Mouse (Mus musculus): ENCODE measurements around the gene Hist1h4n. TPM values are rescaled to one million over a fixed set of nuclear protein-coding genes. Genes with fewer than 3 reads are reported as not detected.
A peak's percentile ranks its signal among the peaks of the same experiment; 100 is the strongest.
"Not testable (repeated sequence)": the region's sequence is repeated elsewhere in the genome, so short reads cannot be mapped to it uniquely, and the experiment has no call there.

The Hist1h4n gene
- total RNA-seq (2017) = 608 and 1,167 TPM in 2 replicates

DNA sequence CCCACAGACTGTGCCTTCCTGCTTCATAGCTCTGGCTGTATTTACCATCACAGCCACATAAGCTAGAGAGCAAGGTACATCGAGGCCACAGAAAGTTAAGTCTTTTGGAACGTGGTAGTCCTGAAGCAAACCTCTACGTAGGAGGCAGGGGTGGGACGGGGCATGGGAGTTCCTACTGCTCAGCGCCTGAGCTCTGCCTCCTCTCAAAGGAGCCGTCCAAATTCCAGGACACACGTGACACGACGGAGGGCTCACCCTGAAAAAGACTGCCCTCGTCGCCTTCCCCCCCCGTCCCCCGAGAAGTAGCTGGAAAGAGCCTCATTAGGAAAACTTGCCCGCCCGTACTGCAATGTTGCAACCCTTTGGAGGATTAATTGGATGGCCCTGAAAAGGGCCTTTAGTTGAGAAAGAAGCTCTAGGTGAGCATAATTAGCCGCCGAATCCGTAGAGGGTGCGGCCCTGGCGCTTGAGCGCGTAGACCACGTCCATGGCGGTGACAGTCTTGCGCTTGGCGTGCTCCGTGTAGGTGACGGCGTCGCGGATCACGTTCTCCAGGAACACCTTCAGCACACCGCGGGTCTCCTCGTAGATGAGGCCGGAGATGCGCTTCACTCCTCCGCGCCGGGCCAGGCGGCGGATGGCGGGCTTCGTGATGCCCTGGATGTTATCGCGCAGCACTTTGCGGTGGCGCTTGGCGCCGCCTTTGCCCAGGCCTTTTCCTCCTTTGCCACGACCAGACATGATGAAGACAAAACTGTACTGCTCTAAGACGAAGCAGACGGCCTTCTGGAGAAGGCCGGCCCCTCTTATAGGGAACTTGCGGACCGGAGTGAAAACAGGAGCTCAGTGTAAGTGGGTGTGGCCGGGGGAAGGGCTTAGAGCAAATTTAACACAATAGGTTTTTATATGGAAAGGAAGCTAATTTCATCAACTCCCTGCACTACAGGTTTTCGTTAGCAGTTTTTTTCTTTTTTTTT, at the start of gene Hist1h4n:
Hist1h4n (minus strand) TSS at position 779 of the 977 bp plus-strand sequence.
- ATAC-seq (replicated peaks in 1 of 2; ENCODE audit: insufficient read depth in 1 of 2, low FRiP score in 2 of 2, low TSS enrichment in 1 of 2, low read depth in 1 of 2, poor library complexity in 2 of 2, severe bottlenecking in 2 of 2) = peak; percentile 58 to 59

DNA sequence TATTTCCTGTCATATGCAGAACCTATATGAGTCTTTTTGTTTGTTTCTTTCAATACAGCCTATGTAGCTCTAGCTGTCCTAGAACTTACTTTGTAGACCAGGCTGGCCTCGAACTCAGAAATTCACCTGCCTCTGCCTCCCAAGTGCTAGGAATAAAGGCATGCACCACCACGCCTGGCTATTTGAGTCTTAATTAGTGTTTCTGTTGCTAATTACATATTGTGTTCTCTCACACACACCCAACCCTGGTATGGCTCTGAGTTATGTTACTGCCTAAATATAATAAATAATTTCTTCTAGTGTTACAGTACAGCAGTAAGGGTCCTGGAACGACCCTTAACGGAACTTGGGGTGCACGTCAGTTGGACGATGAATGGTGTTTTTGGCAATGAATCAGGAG, 48.7 kb upstream of the Hist1h4n start:
- ATAC-seq (replicated peaks in 1 of 2; ENCODE audit: insufficient read depth in 1 of 2, low FRiP score in 2 of 2, low TSS enrichment in 1 of 2, low read depth in 1 of 2, poor library complexity in 2 of 2, severe bottlenecking in 2 of 2) = no peak

DNA sequence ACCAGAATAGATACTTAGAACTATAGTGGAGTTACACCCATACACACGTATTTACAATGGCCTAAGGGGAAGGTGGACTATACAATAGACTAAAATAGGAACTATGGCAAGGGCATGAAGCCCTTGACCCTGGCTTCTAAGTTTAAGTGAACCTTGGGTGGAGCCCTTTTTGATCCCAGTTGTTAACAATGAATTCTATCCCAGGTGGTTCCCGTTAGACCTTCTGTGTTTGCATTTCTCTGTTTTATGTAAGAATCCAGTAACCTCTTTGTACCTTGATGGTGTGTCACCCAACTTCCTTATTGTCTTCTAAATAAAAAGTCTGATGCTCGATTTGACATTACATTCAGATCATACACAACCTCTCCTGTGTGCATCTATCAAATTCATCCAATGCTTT, 33.5 kb upstream of the Hist1h4n start:
- not testable (repeated sequence) for ATAC-seq (replicated peaks in 1 of 2; ENCODE audit: insufficient read depth in 1 of 2, low FRiP score in 2 of 2, low TSS enrichment in 1 of 2, low read depth in 1 of 2, poor library complexity in 2 of 2, severe bottlenecking in 2 of 2)

DNA sequence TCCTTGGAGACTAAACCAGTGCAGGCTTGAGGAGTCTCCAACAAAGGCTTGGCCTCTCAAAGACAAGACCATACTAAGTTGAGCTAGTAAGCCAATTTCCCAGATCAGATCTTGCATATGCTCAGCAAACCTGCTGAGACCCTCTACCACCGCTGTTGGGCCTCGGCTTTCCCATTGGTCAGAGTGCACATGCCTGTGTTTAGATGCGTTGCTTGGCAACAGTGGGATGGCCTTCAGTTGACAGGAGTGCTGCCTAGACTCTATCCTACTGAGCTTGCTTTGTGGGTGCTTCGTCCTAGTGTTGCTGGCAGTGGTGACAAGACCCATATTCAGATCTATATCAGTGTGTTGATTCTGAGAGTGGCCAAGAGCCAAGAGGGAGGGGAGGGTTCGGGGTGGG, 29.6 kb upstream of the Hist1h4n start:
- ATAC-seq (replicated peaks in 1 of 2; ENCODE audit: insufficient read depth in 1 of 2, low FRiP score in 2 of 2, low TSS enrichment in 1 of 2, low read depth in 1 of 2, poor library complexity in 2 of 2, severe bottlenecking in 2 of 2) = no peak

DNA sequence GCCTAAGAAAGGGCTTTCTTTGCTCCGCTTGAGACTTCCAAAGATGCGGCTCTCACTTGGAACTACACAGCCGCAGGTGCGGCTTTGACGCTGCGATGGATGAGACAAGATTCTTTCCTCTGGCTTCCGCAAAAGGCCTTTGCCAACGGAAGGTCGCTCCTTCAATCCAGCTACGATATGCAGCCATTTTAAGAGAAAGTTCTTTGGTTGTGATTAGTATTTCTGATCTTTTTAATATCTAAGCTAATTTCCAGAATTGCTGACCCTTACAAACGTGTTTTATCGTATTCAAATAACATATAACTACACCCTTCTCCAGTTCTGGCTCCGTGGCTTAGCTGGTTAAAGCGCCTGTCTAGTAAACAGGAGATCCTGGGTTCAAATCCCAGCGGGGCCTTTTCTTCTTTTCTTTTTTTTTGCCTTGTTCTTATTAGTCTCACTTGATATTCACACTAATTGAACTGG, 23.7 kb upstream of the Hist1h4n start:
- ATAC-seq (replicated peaks in 1 of 2; ENCODE audit: insufficient read depth in 1 of 2, low FRiP score in 2 of 2, low TSS enrichment in 1 of 2, low read depth in 1 of 2, poor library complexity in 2 of 2, severe bottlenecking in 2 of 2) = no peak

DNA sequence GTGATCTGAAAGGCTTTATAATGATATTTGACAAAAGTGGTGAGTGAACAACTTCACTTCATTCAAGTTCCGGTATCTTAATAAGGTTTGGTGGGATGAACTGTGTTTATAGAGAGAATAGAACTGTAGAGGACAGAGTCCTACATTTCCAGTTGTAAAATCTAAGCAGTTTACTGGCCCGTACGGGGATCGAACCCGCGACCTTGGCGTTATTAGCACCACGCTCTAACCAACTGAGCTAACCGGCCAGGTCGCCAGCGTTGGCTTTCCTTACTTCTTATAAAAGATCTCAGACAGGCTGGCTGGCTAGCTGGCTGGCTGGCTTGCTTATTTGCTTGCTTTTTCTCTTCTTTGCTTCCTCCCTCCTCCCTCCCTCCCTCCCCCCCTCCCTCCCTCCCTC, 23.1 kb upstream of the Hist1h4n start:
- ATAC-seq (replicated peaks in 1 of 2; ENCODE audit: insufficient read depth in 1 of 2, low FRiP score in 2 of 2, low TSS enrichment in 1 of 2, low read depth in 1 of 2, poor library complexity in 2 of 2, severe bottlenecking in 2 of 2) = peak in 1 of 2 experiments; percentile 37; a peak in 1 of 4 replicates

DNA sequence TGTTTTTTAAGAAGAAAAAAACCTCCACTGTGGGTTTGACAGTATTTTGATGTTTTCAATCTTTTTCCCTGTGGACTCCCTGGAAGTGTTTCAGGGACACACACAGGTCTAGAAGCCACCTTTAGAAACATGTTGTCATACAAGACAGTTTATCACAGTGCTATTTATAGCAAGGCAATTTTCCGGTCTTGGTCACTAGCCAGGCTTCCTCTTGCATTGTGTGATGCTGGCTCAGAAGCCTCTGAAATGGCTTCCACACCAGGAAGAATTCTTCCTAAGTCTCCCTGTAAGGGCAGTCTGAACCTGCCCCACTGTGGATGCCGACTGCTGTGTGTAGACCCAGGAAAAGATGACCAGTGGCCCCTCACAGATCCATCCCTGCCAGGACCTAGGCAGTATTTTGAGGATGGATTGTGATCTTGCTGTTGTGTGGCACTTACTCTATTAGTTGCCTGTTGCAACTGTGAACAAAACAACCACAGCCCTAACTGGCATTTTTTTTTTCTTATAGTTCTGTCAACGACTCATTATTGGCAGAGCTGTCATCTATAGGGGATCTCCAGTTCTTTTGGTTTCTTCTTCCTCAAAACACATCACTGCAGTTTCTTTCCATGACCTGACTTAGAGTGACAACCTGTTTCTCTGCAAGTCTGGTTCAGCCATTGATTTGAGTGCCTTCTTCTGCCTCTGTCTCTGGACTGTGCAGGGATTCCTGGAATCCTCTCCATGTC, 20.4 kb upstream of the Hist1h4n start:
- peak; percentile 49 to 63; a peak in 3 of 4 replicates for ATAC-seq (replicated peaks in 1 of 2; ENCODE audit: insufficient read depth in 1 of 2, low FRiP score in 2 of 2, low TSS enrichment in 1 of 2, low read depth in 1 of 2, poor library complexity in 2 of 2, severe bottlenecking in 2 of 2)

DNA sequence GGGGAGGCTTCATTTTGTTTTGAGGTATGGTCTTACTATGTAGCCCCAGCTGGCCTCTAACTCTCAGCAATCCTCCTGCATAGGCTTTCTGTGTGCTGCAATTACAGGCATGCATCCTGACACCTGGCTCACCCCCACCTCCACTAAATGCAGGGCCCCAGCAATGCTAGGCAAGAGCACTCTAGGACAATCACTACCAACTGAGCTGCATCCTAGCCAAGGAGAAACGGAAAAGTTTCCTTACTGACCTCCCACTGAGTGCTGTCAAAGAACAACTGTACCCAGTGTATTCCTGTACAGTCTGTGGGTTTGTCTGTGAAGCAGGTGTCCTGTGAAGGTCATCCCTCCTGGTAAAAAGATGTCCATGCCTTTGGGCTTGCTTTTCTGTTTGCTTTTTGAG, 18.7 kb upstream of the Hist1h4n start:
- ATAC-seq (replicated peaks in 1 of 2; ENCODE audit: insufficient read depth in 1 of 2, low FRiP score in 2 of 2, low TSS enrichment in 1 of 2, low read depth in 1 of 2, poor library complexity in 2 of 2, severe bottlenecking in 2 of 2) = not testable (repeated sequence)

DNA sequence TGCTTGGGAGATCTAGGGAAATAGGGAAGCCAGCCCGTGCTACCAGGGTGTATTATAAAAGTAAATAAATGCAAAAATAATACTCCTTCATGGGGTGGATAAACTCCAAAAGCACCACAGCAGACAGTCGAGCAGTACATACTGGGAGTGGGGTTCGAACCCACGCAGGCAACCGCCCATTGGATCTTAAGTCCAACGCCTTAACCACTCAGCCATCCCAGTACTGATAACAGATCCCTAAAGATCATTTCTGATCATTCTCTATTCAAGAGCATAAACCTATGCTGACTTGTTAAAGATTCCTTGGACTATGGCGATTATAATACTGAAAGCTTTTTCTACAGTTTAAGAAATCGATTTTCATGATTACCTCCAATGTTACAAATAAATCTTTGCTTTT, 15.9 kb upstream of the Hist1h4n start:
- no peak for ATAC-seq (replicated peaks in 1 of 2; ENCODE audit: insufficient read depth in 1 of 2, low FRiP score in 2 of 2, low TSS enrichment in 1 of 2, low read depth in 1 of 2, poor library complexity in 2 of 2, severe bottlenecking in 2 of 2)

DNA sequence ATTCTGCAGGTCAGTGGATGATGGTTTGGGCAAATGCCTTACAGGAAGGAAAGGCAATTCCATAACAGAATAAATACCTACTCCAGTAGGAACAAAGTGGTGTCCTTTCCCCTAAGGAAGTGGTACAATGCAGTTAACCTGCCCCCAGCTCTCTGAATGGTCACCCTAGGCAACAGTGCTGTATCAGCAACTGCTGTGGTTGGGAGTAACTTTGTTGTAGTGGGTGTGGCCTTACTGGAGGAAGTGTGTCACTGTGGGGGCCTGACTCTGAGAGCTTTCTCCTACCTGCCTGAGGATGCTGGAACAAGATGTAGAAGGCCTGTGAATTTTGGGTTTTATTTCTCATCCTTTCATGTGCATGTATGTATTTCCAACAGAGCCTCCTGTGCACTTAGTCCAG, 14.4 kb upstream of the Hist1h4n start:
- peak; percentile 89 to 91; a peak in 3 of 4 replicates for ATAC-seq (replicated peaks in 1 of 2; ENCODE audit: insufficient read depth in 1 of 2, low FRiP score in 2 of 2, low TSS enrichment in 1 of 2, low read depth in 1 of 2, poor library complexity in 2 of 2, severe bottlenecking in 2 of 2)

DNA sequence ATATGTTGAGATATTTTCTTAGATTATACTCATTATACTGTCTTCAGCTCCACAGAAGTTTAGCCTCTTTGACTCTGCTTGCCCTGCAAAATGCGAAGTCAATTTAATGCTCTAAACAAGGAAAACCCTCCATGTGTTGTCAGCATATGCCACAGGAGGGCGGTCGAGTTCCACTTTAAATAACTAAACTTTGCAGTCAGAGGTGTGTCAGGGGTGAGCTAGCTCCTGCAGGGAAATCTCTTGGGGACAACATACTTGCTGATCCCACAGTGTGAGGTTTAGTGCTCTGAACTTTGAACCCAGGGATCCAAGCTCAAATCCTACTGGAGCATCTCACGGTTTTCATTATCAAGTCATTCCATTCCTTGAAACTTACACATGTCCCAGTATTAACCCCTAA, 8.5 kb upstream of the Hist1h4n start:
- ATAC-seq (replicated peaks in 1 of 2; ENCODE audit: insufficient read depth in 1 of 2, low FRiP score in 2 of 2, low TSS enrichment in 1 of 2, low read depth in 1 of 2, poor library complexity in 2 of 2, severe bottlenecking in 2 of 2) = peak; percentile 90 to 97

DNA sequence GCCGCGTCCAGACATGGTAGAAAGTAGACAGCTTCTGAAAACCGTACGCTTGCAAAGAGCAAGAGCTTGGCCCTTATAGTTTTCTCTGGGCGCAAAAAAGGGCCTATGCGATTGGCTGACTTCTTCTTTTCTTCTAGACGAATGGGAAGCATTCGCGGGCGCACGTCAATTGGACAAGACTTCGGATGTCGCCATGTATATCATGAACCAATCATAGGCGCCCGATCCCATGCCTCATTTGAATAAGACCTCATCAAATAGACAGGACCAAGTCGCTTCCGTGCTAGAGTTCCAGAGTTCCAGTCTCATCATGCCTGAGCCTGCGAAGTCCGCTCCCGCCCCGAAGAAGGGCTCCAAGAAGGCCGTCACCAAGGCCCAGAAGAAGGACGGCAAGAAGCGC, 1.5 kb upstream of the Hist1h4n start, which contains the start of the genes Hist1h2ap and Hist1h2br:
Hist1h2ap (minus strand) TSS at position 47 of the 400 bp plus-strand sequence.
Hist1h2br (plus strand) TSS at position 283 of the 400 bp plus-strand sequence.
- ATAC-seq (replicated peaks in 1 of 2; ENCODE audit: insufficient read depth in 1 of 2, low FRiP score in 2 of 2, low TSS enrichment in 1 of 2, low read depth in 1 of 2, poor library complexity in 2 of 2, severe bottlenecking in 2 of 2) = peak; percentile 84 to 88

DNA sequence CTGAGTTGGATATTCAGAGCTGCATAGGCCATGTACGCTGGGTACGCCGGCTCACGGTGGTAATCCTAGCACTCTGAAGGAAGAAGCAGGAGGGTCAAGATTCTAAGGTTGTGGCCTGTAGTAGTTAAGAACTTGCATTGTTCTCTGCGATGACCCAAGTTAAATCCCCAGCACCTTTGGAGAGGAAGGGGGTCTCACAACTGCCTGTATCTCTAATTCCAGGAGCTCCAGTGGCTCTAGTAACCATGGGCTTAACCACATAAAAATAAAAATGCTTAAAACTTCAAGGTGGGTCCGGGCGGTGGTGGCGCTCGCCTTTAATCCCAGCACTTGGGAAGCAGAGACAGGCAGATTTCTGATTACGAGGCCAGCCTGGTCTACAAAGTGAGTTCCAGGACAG, 1.7 kb downstream of the Hist1h4n start:
- ATAC-seq (replicated peaks in 1 of 2; ENCODE audit: insufficient read depth in 1 of 2, low FRiP score in 2 of 2, low TSS enrichment in 1 of 2, low read depth in 1 of 2, poor library complexity in 2 of 2, severe bottlenecking in 2 of 2) = no peak

DNA sequence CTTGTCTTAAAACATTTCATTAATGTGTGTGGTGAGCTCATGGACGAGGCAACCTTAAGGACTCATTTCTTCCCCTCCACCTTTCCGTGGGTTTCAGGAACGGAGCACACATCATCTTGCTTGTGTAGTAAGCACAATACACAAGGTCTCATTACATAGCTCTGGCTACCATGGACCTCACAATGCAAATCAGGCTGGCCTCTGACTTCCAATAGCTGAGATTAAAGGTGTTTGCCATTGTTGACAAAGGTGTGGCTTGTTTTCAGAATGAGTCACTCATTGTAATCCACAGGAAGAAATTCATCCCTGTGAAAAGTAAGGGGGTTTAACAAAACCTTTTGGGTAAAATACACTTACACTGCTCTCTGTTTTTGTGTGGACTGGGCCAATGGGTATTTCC, 3.5 kb downstream of the Hist1h4n start:
- no peak for ATAC-seq (replicated peaks in 1 of 2; ENCODE audit: insufficient read depth in 1 of 2, low FRiP score in 2 of 2, low TSS enrichment in 1 of 2, low read depth in 1 of 2, poor library complexity in 2 of 2, severe bottlenecking in 2 of 2)

DNA sequence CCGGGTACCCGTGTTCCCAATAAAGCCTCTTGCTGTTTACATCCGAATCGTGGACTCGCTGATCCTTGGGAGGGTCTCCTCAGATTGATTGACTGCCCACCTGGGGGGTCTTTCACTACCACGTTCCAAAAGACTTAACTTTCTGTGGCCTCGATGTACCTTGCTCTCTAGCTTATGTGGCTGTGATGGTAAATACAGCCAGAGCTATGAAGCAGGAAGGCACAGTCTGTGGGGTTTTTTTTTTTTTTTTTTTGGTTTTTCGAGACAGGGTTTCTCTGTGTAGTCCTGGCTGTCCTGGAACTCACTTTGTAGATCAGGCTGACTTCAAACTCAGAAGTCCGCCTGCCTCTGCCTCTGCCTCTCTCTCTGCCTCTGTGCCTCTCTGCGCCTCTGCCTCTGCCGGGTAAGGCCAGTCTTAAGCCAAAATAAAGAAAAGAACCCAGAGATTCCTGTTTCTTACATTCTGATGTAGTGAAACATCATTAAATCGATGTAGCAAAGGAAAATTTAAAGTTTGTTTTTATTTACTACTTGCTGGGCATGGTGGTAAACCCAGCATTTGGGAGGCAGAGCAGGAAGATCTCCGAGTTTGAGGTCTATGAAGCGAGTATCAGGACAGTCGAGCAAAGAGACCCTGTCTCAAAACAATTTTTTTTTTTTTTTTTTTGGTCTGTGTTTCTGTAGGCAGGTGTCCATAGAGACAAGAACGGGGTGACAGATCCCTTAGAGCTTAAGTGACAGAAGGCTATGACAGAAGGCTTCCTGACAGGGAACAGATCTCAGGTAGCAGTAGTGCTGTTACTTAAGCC, 11.7 kb downstream of the Hist1h4n start:
- peak in 1 of 2 experiments; percentile 51; a peak in 1 of 4 replicates for ATAC-seq (replicated peaks in 1 of 2; ENCODE audit: insufficient read depth in 1 of 2, low FRiP score in 2 of 2, low TSS enrichment in 1 of 2, low read depth in 1 of 2, poor library complexity in 2 of 2, severe bottlenecking in 2 of 2)

DNA sequence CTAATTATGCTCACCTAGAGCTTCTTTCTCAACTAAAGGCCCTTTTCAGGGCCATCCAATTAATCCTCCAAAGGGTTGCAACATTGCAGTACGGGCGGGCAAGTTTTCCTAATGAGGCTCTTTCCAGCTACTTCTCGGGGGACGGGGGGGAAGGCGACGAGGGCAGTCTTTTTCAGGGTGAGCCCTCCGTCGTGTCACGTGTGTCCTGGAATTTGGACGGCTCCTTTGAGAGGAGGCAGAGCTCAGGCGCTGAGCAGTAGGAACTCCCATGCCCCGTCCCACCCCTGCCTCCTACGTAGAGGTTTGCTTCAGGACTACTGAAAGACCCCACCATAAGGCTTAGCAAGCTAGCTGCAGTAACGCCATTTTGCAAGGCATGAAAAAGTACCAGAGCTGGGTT, 19.9 kb downstream of the Hist1h4n start:
- peak; percentile 12 to 22; a peak in 3 of 4 replicates for ATAC-seq (replicated peaks in 1 of 2; ENCODE audit: insufficient read depth in 1 of 2, low FRiP score in 2 of 2, low TSS enrichment in 1 of 2, low read depth in 1 of 2, poor library complexity in 2 of 2, severe bottlenecking in 2 of 2)

DNA sequence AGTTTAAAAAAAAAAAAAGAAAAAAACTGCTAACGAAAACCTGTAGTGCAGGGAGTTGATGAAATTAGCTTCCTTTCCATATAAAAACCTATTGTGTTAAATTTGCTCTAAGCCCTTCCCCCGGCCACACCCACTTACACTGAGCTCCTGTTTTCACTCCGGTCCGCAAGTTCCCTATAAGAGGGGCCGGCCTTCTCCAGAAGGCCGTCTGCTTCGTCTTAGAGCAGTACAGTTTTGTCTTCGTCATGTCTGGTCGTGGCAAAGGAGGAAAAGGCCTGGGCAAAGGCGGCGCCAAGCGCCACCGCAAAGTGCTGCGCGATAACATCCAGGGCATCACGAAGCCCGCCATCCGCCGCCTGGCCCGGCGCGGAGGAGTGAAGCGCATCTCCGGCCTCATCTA, 20.5 kb downstream of the Hist1h4n start, which contains the start of gene Hist1h4m:
Hist1h4m (plus strand) TSS at position 208 of the 400 bp plus-strand sequence.
- ATAC-seq (replicated peaks in 1 of 2; ENCODE audit: insufficient read depth in 1 of 2, low FRiP score in 2 of 2, low TSS enrichment in 1 of 2, low read depth in 1 of 2, poor library complexity in 2 of 2, severe bottlenecking in 2 of 2) = peak; percentile 63 to 65
